Mouse (Mus musculus) embryonic facial prominence, embryonic 15.5 days (tissue): ENCODE results near the gene Bpgm. TPM values are rescaled to one million over a fixed set of nuclear protein-coding genes. Genes with fewer than 3 reads are reported as not detected.

Experiments used
- ATAC-seq: fragments of 200-750 bp; cut with Nextera tagmentation; 2 replicates; pipeline ENCODE4 v1.8.0; 2017; ENCODE audit warnings: low read depth, moderate TSS enrichment; ENCODE audit not compliant: insufficient number of reproducible peaks, low FRiP score, low TSS enrichment
- H3K27ac ChIP-seq: fragments of 300-500 bp; sonication (generic); replicated peaks from 2 replicates; pipeline ENCODE4 v1.5.1; 2015; ENCODE audit warnings: mild to moderate bottlenecking, inconsistent platforms
- H3K27me3 ChIP-seq: fragments of 300-500 bp; sonication (generic); 2 replicates; pipeline ENCODE4 v1.6.1; 2015; ENCODE audit warnings: inconsistent platforms
- H3K36me3 ChIP-seq: fragments of 300-500 bp; sonication (generic); 2 replicates; pipeline ENCODE4 v1.6.1; 2015; ENCODE audit warnings: mild to moderate bottlenecking, inconsistent platforms
- H3K4me1 ChIP-seq: fragments of 300-500 bp; sonication (generic); 2 replicates; pipeline ENCODE4 v1.6.1; 2015; ENCODE audit warnings: inconsistent platforms
- H3K4me2 ChIP-seq: fragments of 300-500 bp; sonication (generic); replicated peaks from 2 replicates; pipeline ENCODE4 v1.6.1; 2015; ENCODE audit warnings: mild to moderate bottlenecking, inconsistent platforms
- H3K4me3 ChIP-seq: fragments of 300-500 bp; sonication (generic); replicated peaks from 2 replicates; pipeline ENCODE4 v1.5.1; 2015; ENCODE audit warnings: mild to moderate bottlenecking, inconsistent platforms
- H3K9ac ChIP-seq: fragments of 300-500 bp; sonication (generic); 2 replicates; pipeline ENCODE4 v1.6.1; 2015; ENCODE audit warnings: inconsistent platforms
- H3K9me3 ChIP-seq: fragments of 300-500 bp; sonication (generic); replicated peaks from 2 replicates; pipeline ENCODE4 v1.6.1; 2016; ENCODE audit warnings: inconsistent platforms
- WGBS: fragments of 180-500 bp; shearing (Covaris S2); methylation state at CpG from one replicate; pipeline ENCODE4 v1.1.7; 2015; 5-methylcytosine and 5-hydroxymethylcytosine counted together
- polyA plus RNA-seq: library from polyadenylated mRNA; unstranded; fragments of >200 nt; fragmentation: Nextera tagmentation; extraction: Ambion mirVana; gene quantifications from 2 replicates; pipeline ENCODE4 v1.2.1, GENCODE M21; 2015

Bpgm gene
- polyA plus RNA-seq, 1 experiment from 2014 or later: 42.4 TPM

GRCm38 (mm10) chr6:34529992-34530391, 54.0 kb downstream of the Bpgm start:
- no peaks in the 10 kb centered on the region for H3K27me3 ChIP-seq
- no peak overlapping the region for H3K4me3 ChIP-seq
- no peaks in the 10 kb centered on the region for H3K36me3 ChIP-seq
- H3K9me3 ChIP-seq: no peaks in the 10 kb centered on the region
- no peak overlapping the region for H3K4me2 ChIP-seq
- 0 out of 2 replicates have a peak overlapping the region, but pooled peaks have one; percentile 13 for H3K27ac ChIP-seq
- 56% methylated on average over 3 of the region's 3 CpGs for WGBS
- ATAC-seq: no peak
- H3K9ac ChIP-seq: no peak overlapping the region
- H3K4me1 ChIP-seq: 0 out of 2 replicates have a peak, but pooled peaks cover 7% of the 10 kb centered on the region

- Histone ChIP-seq H3K36me3 (no peaks in the 10 kb centered on the region), H3K4me3 (no peak overlapping the region), H3K27me3 (no peaks in the 10 kb centered on the region), H3K4me2 (no peak overlapping the region), H3K9ac (no peak overlapping the region), H3K27ac (no peak overlapping the region), H3K4me1 (no peaks in the 10 kb centered on the region), H3K9me3 (no peaks in the 10 kb centered on the region)
- no peak for ATAC-seq
- WGBS: 85% methylated on average over 1 of the region's 1 CpGs
These were observed 57.0 kb downstream of the Bpgm start for GRCm38 (mm10) chr6:34533055-34533454.

- WGBS: 65% methylated on average over 5 of the region's 5 CpGs
- Histone ChIP-seq H3K4me1 (no peaks in the 10 kb centered on the region), H3K9me3 (no peaks in the 10 kb centered on the region), H3K27ac (no peak overlapping the region), H3K27me3 (no peaks in the 10 kb centered on the region), H3K36me3 (no peaks in the 10 kb centered on the region), H3K9ac (no peak overlapping the region), H3K4me3 (no peak overlapping the region), H3K4me2 (no peak overlapping the region)
- no peak for ATAC-seq
These were observed 57.9 kb downstream of the Bpgm start for GRCm38 (mm10) chr6:34533896-34534295.

GRCm38 (mm10) chr6:34542866-34543265, 66.9 kb downstream of the Bpgm start:
- no peak overlapping the region for H3K4me3 ChIP-seq
- no peak for ATAC-seq
- no peak overlapping the region for H3K4me2 ChIP-seq
- H3K27me3 ChIP-seq: no peaks in the 10 kb centered on the region
- WGBS: 64% methylated on average over 4 of the region's 4 CpGs
- H3K27ac ChIP-seq: no peak overlapping the region
- peaks cover 26% of the 10 kb centered on the region for H3K4me1 ChIP-seq
- no peak overlapping the region for H3K9ac ChIP-seq
- no peaks in the 10 kb centered on the region for H3K36me3 ChIP-seq
- no peaks in the 10 kb centered on the region for H3K9me3 ChIP-seq

- no peak; the same call in 1 of the 2 replicates for ATAC-seq
- Histone ChIP-seq H3K4me3 (no peak overlapping the region), H3K4me1 (peaks cover 30% of the 10 kb centered on the region), H3K4me2 (peak overlapping the region; percentile 22), H3K27me3 (no peaks in the 10 kb centered on the region), H3K9ac (no peak overlapping the region), H3K36me3 (no peaks in the 10 kb centered on the region), H3K27ac (peak overlapping the region; percentile 68), H3K9me3 (no peaks in the 10 kb centered on the region)
- 30% methylated on average over 21 of the region's 21 CpGs for WGBS
These were observed 67.5 kb downstream of the Bpgm start for GRCm38 (mm10) chr6:34543303-34544206.

- Histone ChIP-seq H3K4me3 (no peak overlapping the region), H3K27ac (peak overlapping the region; percentile 68), H3K9me3 (no peaks in the 10 kb centered on the region), H3K36me3 (no peaks in the 10 kb centered on the region), H3K9ac (no peak overlapping the region), H3K4me2 (peak overlapping the region; percentile 22), H3K27me3 (no peaks in the 10 kb centered on the region), H3K4me1 (peaks cover 34% of the 10 kb centered on the region)
- WGBS: 30% methylated on average over 10 of the region's 10 CpGs
- ATAC-seq: no peak
These were observed 68.2 kb downstream of the Bpgm start for GRCm38 (mm10) chr6:34544207-34544602.

GRCm38 (mm10) chr6:34545286-34545685, 69.3 kb downstream of the Bpgm start:
- H3K27ac ChIP-seq: peak overlapping the region; percentile 68
- H3K4me1 ChIP-seq: peaks cover 34% of the 10 kb centered on the region
- no peak overlapping the region for H3K9ac ChIP-seq
- no peak for ATAC-seq
- no peaks in the 10 kb centered on the region for H3K36me3 ChIP-seq
- H3K9me3 ChIP-seq: no peaks in the 10 kb centered on the region
- H3K4me2 ChIP-seq: no peak overlapping the region
- H3K27me3 ChIP-seq: no peaks in the 10 kb centered on the region
- no peak overlapping the region for H3K4me3 ChIP-seq
- WGBS: 58% methylated on average over 10 of the region's 10 CpGs

- WGBS: 55% methylated on average over 13 of the region's 13 CpGs
- Histone ChIP-seq H3K4me3 (no peak overlapping the region), H3K4me2 (no peak overlapping the region), H3K9ac (no peak overlapping the region), H3K27ac (no peak overlapping the region), H3K36me3 (no peaks in the 10 kb centered on the region), H3K9me3 (no peaks in the 10 kb centered on the region), H3K27me3 (no peaks in the 10 kb centered on the region), H3K4me1 (peaks cover 30% of the 10 kb centered on the region)
- ATAC-seq: no peak
These were observed 72.5 kb downstream of the Bpgm start for GRCm38 (mm10) chr6:34548406-34548990.

GRCm38 (mm10) chr6:34549017-34549416, 73.0 kb downstream of the Bpgm start:
- Histone ChIP-seq H3K4me3 (no peak overlapping the region), H3K9me3 (no peaks in the 10 kb centered on the region), H3K4me1 (peaks cover 25% of the 10 kb centered on the region), H3K9ac (no peak overlapping the region), H3K27ac (no peak overlapping the region), H3K27me3 (no peaks in the 10 kb centered on the region), H3K4me2 (no peak overlapping the region), H3K36me3 (no peaks in the 10 kb centered on the region)
- 39% methylated on average over 2 of the region's 2 CpGs for WGBS
- no peak for ATAC-seq

- Histone ChIP-seq H3K36me3 (no peaks in the 10 kb centered on the region), H3K4me3 (no peak overlapping the region), H3K27ac (no peak overlapping the region), H3K27me3 (no peaks in the 10 kb centered on the region), H3K9ac (no peak overlapping the region), H3K9me3 (no peaks in the 10 kb centered on the region), H3K4me1 (peaks cover 8% of the 10 kb centered on the region; the same call in 1 of the 2 replicates), H3K4me2 (no peak overlapping the region)
- WGBS: 50% methylated on average over 4 of the region's 4 CpGs
- no peak for ATAC-seq
These were observed 76.6 kb downstream of the Bpgm start for GRCm38 (mm10) chr6:34552489-34553157.

- Histone ChIP-seq H3K4me2 (no peak overlapping the region), H3K4me3 (no peak overlapping the region), H3K4me1 (no peaks in the 10 kb centered on the region; the same call in 1 of the 2 replicates), H3K27me3 (no peaks in the 10 kb centered on the region), H3K9me3 (no peaks in the 10 kb centered on the region), H3K27ac (no peak overlapping the region), H3K36me3 (no peaks in the 10 kb centered on the region), H3K9ac (no peak overlapping the region)
- no peak for ATAC-seq
- 78% methylated on average over 9 of the region's 9 CpGs for WGBS
These were observed 78.4 kb downstream of the Bpgm start for GRCm38 (mm10) chr6:34554291-34554997.
